Mouse (Mus musculus): ENCODE data around the gene Rpl18. TPM values are rescaled to one million over a fixed set of nuclear protein-coding genes. Genes with fewer than 3 reads are reported as not detected.
A peak's percentile ranks its signal among the peaks of the same experiment; 100 is the strongest.

The Rpl18 gene
- polyA plus RNA-seq, 1 experiment from 2014 or later, result 708 TPM

DNA sequence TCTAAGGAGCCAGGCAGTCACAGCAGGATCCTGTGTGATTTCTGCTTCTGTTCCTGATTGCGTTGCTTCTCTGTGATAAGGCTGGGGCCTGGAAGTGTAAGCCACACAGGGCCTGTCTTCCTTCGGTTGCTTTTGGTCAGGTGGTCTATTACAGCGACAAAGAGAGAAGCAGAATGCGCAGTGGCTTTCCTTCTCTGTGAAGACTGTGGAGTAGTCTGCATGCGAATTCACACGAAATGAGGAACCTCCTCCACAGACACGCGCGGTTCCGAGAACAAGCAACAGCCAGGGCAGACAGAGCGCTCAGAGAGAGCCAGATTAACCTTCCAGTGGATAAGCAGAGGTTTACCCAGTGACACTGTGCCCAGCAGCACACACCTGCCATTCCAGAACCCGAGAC lies 26.1 kb downstream of the Rpl18 start:
- Histone ChIP-seq H3K4me1 (replicated peaks; ENCODE audit: control insufficient read depth, insufficient read depth, low read length) (no peaks in the 10 kb centered on the region), H3K27me3 (replicated peaks; ENCODE audit: control insufficient read depth, insufficient read depth, low read length) (no peaks in the 10 kb centered on the region), H3K9me3 (ENCODE audit: control insufficient read depth) (no peaks in the 10 kb centered on the region), H3K27ac (ENCODE audit: low read depth, low read length) (no peak overlapping the region), H3K4me2 (replicated peaks; ENCODE audit: low read depth) (no peak overlapping the region), H3K4me3 (ENCODE audit: low read depth, low read length) (no peak overlapping the region), H3K36me3 (ENCODE audit: control insufficient read depth, insufficient read depth) (no peaks in the 10 kb centered on the region), H3K9ac (ENCODE audit: low read depth, low read length) (no peak overlapping the region)
- WGBS, result 81% methylated on average over 12 of the region's 12 CpGs
- TF ChIP-seq CTCF (IDR thresholded peaks at IDR 0.05; ENCODE audit: low read depth), result no peak
- ATAC-seq, result no peak

DNA sequence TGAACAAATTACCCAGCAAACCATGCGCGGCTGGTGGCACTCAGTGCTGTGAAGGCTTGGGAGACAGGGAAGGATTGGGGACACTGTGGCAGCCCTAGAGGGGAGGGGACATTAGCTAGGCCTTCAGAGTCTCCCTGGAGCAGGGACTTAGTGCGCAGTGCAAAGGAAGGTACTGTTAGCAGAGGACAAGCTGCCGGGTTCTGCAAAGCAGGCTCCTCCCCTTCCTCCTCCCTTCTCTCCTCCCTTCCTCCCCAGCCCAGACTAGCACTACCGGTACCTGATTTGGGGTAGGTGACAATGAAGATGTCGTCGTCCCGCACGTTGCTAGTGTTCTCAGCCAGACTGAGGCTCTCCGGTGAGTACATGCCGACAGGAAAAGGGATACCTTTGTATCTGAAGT lies 26.5 kb downstream of the Rpl18 start:
- Histone ChIP-seq H3K27ac (ENCODE audit: low read depth, low read length) (no peak overlapping the region), H3K4me2 (replicated peaks; ENCODE audit: low read depth) (peak overlapping the region; percentile 45), H3K36me3 (ENCODE audit: control insufficient read depth, insufficient read depth) (no peaks in the 10 kb centered on the region), H3K27me3 (replicated peaks; ENCODE audit: control insufficient read depth, insufficient read depth, low read length) (no peaks in the 10 kb centered on the region), H3K9ac (ENCODE audit: low read depth, low read length) (no peak overlapping the region), H3K9me3 (ENCODE audit: control insufficient read depth) (no peaks in the 10 kb centered on the region), H3K4me3 (ENCODE audit: low read depth, low read length) (no peak overlapping the region), H3K4me1 (replicated peaks; ENCODE audit: control insufficient read depth, insufficient read depth, low read length) (no peaks in the 10 kb centered on the region)
- no peak for TF ChIP-seq CTCF (IDR thresholded peaks at IDR 0.05; ENCODE audit: low read depth)
- WGBS, result 36% methylated on average over 11 of the region's 11 CpGs
- no peak for ATAC-seq

DNA sequence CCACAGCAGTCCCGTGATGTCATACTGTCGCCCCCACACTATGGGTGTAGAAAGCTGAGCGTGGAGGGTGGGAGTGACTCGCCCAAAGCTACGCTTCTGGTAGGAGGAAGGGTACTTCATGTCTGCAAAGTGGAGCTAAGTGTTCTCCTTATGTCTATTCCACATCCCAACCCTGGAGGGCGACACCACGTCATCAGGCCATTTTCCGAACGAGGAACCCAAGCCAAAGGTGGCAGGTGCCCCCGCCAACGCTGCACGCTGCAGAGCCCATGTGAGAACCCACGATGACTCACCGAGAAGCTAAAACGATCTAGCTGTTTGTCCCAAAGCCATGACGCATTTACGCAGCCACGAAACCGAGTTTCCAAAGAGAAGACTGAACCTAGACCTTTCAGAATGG lies 27.1 kb downstream of the Rpl18 start:
- 32% methylated on average over 19 of the region's 19 CpGs for WGBS
- Histone ChIP-seq H3K9ac (ENCODE audit: low read depth, low read length) (no peak overlapping the region), H3K4me3 (ENCODE audit: low read depth, low read length) (no peak overlapping the region), H3K4me1 (replicated peaks; ENCODE audit: control insufficient read depth, insufficient read depth, low read length) (no peaks in the 10 kb centered on the region), H3K4me2 (replicated peaks; ENCODE audit: low read depth) (peak overlapping the region; percentile 45), H3K27me3 (replicated peaks; ENCODE audit: control insufficient read depth, insufficient read depth, low read length) (no peaks in the 10 kb centered on the region), H3K36me3 (ENCODE audit: control insufficient read depth, insufficient read depth) (no peaks in the 10 kb centered on the region), H3K27ac (ENCODE audit: low read depth, low read length) (no peak overlapping the region), H3K9me3 (ENCODE audit: control insufficient read depth) (no peaks in the 10 kb centered on the region)
- peak; percentile 59 for TF ChIP-seq CTCF (IDR thresholded peaks at IDR 0.05; ENCODE audit: low read depth)
- ATAC-seq, result no peak

DNA sequence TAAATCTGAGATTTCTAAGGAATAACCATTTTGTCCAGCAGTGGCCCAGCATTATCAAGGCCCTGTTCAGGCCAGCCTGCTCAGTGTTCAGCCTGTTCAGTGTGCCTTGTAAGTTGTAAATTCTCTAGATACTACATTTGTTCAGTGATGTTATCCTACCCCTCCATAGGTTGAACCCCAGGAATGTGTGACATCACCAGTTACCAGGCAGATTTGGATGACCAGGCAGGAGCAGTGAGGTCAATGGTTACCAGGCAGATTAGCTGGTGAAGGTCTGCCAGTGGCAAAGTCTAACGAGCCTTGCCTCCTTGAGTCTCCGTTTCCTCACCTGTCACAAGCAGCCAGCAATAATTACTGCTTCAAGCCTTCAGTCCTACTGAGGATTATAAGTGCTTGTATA lies 29.1 kb downstream of the Rpl18 start:
- no peaks in the 10 kb centered on the region for H3K27me3 ChIP-seq (replicated peaks; ENCODE audit: control insufficient read depth, insufficient read depth, low read length)
- H3K4me1 ChIP-seq (replicated peaks; ENCODE audit: control insufficient read depth, insufficient read depth, low read length), result no peaks in the 10 kb centered on the region
- H3K4me2 ChIP-seq (replicated peaks; ENCODE audit: low read depth), result no peak overlapping the region
- no peak overlapping the region for H3K4me3 ChIP-seq (ENCODE audit: low read depth, low read length)
- peak; percentile 88 for ATAC-seq
- TF ChIP-seq CTCF (IDR thresholded peaks at IDR 0.05; ENCODE audit: low read depth), result no peak
- no peak overlapping the region for H3K27ac ChIP-seq (ENCODE audit: low read depth, low read length)
- WGBS, result 26% methylated on average over 2 of the region's 2 CpGs
- no peaks in the 10 kb centered on the region for H3K9me3 ChIP-seq (ENCODE audit: control insufficient read depth)
- H3K36me3 ChIP-seq (ENCODE audit: control insufficient read depth, insufficient read depth), result no peaks in the 10 kb centered on the region
- no peak overlapping the region for H3K9ac ChIP-seq (ENCODE audit: low read depth, low read length)

DNA sequence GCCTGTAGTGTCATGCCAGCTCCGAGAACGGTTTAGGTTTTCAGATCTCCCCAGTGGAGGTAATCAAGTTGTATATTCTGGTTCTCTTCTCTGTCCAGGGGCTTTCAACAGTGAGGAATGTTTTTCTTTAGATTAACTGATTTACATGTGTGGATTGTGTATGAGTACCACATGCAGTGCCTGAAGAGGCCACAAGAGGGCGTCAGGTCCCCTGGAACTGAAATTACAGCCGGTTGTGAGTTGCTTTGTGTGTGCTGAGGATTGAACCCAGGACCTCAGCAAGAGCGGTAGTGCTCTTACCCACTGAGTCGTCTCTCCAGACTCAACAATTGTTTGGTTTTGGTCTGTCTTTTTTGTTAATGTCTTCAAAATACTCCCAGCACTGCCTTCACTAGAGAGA lies 31.3 kb downstream of the Rpl18 start:
- no peaks in the 10 kb centered on the region for H3K36me3 ChIP-seq (ENCODE audit: control insufficient read depth, insufficient read depth)
- H3K27me3 ChIP-seq (replicated peaks; ENCODE audit: control insufficient read depth, insufficient read depth, low read length), result no peaks in the 10 kb centered on the region
- H3K27ac ChIP-seq (ENCODE audit: low read depth, low read length), result no peak overlapping the region
- peak; percentile 68 for TF ChIP-seq CTCF (IDR thresholded peaks at IDR 0.05; ENCODE audit: low read depth)
- 60% methylated on average over 6 of the region's 6 CpGs for WGBS
- H3K4me1 ChIP-seq (replicated peaks; ENCODE audit: control insufficient read depth, insufficient read depth, low read length), result no peaks in the 10 kb centered on the region
- no peaks in the 10 kb centered on the region for H3K9me3 ChIP-seq (ENCODE audit: control insufficient read depth)
- no peak for ATAC-seq
- H3K9ac ChIP-seq (ENCODE audit: low read depth, low read length), result no peak overlapping the region
- H3K4me3 ChIP-seq (ENCODE audit: low read depth, low read length), result no peak overlapping the region
- H3K4me2 ChIP-seq (replicated peaks; ENCODE audit: low read depth), result no peak overlapping the region

DNA sequence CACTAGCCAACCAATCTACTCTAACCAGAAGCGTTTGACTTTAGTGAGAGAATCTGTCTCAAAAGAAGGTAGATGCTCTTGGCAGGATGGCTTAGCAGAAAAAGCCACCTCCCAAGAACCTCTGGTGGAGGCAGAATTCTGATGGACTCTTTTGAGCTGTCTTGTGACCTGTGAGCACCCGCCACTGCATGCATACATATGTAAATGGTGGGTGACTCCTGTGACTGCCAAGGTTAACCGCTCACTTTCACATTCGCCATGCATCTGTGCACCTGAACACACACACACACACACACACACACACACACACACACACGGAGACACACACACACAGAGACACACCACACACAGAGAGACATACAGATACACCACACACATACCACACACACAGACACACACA lies 32.2 kb downstream of the Rpl18 start:
- no peak for ATAC-seq
- Histone ChIP-seq H3K4me1 (replicated peaks; ENCODE audit: control insufficient read depth, insufficient read depth, low read length) (no peaks in the 10 kb centered on the region), H3K27ac (ENCODE audit: low read depth, low read length) (no peak overlapping the region), H3K9me3 (ENCODE audit: control insufficient read depth) (no peaks in the 10 kb centered on the region), H3K27me3 (replicated peaks; ENCODE audit: control insufficient read depth, insufficient read depth, low read length) (no peaks in the 10 kb centered on the region), H3K4me2 (replicated peaks; ENCODE audit: low read depth) (no peak overlapping the region), H3K9ac (ENCODE audit: low read depth, low read length) (no peak overlapping the region), H3K4me3 (ENCODE audit: low read depth, low read length) (no peak overlapping the region), H3K36me3 (ENCODE audit: control insufficient read depth, insufficient read depth) (no peaks in the 10 kb centered on the region)
- WGBS, result 86% methylated on average over 5 of the region's 5 CpGs
- no peak for TF ChIP-seq CTCF (IDR thresholded peaks at IDR 0.05; ENCODE audit: low read depth)

DNA sequence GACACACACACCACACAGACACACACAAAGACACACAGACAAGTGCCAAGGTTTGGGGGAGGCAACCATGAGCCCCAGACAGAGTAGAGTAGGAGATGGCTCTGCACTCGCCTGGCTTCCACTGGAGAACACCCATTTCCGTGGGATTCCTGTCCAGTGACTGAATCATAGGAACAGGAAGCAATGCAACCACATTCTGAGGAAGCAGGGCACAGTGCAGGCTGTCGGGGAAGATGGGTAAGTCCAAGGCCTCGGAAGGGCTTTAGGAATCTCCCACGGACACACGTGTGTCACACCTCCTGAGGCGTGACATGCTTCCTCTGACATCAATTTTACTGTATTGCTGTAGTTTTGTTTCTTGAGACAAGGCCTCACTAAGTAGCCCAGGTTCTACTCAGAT lies 32.9 kb downstream of the Rpl18 start:
- WGBS, result 73% methylated on average over 7 of the region's 7 CpGs
- no peak for TF ChIP-seq CTCF (IDR thresholded peaks at IDR 0.05; ENCODE audit: low read depth)
- Histone ChIP-seq H3K4me2 (replicated peaks; ENCODE audit: low read depth) (no peak overlapping the region), H3K4me3 (ENCODE audit: low read depth, low read length) (no peak overlapping the region), H3K27ac (ENCODE audit: low read depth, low read length) (no peak overlapping the region), H3K4me1 (replicated peaks; ENCODE audit: control insufficient read depth, insufficient read depth, low read length) (no peaks in the 10 kb centered on the region), H3K27me3 (replicated peaks; ENCODE audit: control insufficient read depth, insufficient read depth, low read length) (no peaks in the 10 kb centered on the region), H3K9me3 (ENCODE audit: control insufficient read depth) (no peaks in the 10 kb centered on the region), H3K9ac (ENCODE audit: low read depth, low read length) (no peak overlapping the region), H3K36me3 (ENCODE audit: control insufficient read depth, insufficient read depth) (no peaks in the 10 kb centered on the region)
- ATAC-seq, result no peak

All from intestine, postnatal 0 days (tissue).